Mouse (Mus musculus): Measurements from ENCODE around the gene Adcy7.

Gene Adcy7

DNA sequence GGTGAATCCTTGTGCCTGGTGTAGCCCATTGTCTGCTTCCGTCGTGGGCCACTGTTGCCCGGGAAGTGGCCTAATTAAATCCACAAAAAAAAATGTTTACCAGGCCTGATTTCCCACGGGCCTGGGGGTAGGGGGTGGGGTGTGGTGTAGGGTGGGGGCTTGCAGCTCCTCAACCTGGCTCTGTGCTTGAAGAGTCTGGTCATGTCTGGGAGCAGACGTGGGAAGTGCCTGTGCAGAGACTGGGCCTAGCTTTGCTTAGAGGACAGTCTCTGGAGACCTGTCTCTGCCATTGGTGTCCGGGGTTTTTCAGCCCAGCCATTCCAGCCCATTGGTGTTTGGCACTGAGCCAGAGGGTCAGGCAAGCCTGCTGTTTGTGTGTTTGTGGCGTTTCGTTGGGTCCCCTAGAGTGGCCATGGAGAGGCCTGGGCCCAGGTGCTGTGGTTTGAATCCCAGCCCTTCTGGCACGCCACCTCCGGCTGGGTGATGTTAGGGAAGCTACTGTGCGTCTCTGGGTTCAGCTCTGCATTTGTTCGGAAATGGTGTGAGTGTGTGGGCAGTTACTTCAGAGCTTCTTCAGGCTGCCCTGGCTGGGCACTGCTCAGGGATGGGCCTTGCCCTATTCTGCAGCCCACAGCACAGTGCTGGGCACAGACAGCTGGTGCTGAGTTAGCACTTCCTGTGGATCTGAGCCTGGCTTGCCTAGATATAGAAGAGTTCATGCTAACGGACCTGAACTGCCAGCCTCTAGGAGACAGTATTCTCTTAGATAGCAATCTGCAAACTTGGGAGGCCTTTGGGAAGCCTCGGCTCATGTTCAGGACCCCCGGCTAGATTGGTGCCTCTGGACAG, 29.6 kb downstream of the Adcy7 start:
- DNase-seq: peak in 1 of 2 experiments; percentile 6

DNA sequence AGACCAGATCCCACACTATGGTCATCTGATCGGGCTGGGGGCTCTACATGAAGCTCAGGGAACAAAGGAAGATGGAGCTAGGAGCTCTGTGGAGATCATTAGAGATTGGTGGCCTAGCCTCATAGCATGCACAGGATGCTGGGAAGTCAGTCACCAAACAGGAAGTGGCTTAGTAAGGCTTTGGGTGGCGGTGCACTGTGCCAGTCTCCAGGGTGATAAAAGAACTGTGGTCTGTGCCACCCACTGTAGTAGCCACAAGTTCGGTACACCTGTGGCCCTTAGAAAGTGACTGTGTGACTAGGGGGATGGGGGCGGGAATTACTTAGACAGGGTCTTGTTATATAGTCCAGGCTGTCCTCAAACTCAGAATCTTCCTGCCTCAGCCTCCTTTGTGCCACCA, 33.6 kb downstream of the Adcy7 start:
- peak; percentile 46 to 64 for DNase-seq

DNA sequence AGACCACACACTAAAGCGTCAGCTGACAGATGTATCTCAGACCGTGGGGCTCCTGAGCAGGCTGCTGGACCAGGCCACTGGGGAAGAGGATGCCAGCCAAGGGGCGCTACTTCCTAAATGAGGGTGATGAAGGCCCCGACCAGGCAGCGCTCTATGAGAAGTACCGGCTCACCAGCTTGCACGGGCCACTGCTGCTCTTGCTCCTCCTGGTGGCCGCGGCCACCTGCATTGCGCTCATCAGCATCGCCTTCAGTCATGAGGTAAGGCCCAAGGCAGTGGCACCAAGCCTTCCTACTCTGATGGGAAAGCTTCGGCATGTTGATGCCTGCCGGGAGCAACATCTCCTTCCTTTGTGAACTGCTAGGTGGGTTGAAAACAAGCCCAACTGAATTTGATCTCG, 34.3 kb downstream of the Adcy7 start:
- DNase-seq: peak in 1 of 2 experiments; percentile 38

GRCm38 (mm10) chr8:88307736-88308135, 35.5 kb downstream of the Adcy7 start:
- DNase-seq: no peak

DNA sequence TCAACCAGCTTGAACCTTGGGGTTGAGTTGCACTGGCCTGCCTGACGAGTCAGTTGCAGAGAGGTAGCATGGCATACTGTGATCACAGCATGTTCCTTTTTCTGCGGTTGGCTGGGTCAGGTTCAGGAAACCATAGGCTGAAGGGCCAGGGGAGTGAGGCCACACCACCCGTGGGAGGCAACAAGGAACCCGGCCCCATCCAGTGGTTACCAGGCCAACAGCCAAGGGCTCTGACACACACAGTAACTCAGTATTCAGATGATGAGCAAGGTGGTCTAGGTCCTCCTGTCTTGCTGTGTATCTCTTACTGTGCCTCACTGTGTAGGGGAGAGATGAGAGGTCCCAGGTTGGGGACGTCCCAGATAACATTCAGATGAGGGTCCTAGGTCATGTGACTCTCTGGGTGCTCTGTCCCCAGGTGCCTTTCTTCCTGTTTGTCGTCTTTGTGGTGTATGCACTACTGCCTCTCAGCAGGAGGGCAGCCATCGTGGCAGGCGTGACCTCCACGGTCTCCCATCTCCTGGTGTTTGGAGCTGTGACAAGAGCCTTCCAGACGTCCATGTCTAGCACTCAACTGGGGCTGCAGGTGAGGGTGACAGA, 37.2 kb downstream of the Adcy7 start:
- DNase-seq: peak in 1 of 2 experiments; percentile 11

- DNase-seq: no peak
These were observed 37.7 kb downstream of the Adcy7 start for GRCm38 (mm10) chr8:88309881-88310280.

GRCm38 (mm10) chr8:88310286-88310685, 38.1 kb downstream of the Adcy7 start:
- DNase-seq: peak in 1 of 2 experiments; percentile 3

- no peak for DNase-seq
These were observed 40.8 kb downstream of the Adcy7 start for GRCm38 (mm10) chr8:88312966-88313365.

DNA sequence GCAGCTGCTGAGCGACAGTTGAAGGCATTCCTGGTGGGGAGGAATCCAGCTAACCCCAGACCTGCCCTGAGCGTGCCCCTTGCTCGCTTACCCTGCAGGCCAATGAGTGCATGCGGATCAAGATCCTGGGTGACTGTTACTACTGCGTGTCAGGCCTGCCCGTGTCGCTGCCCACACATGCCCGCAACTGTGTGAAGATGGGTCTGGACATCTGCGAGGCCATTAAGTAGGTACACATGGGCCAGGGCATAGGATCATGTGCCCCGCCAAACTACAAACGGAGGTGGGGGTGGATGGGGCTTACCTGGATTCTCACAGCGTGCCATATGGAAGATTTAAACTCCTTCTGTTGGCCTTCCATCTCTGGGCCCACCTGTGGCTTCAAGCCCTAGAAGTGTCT, 41.8 kb downstream of the Adcy7 start:
- no peak for DNase-seq

- DNase-seq: no peak
These were observed 43.1 kb downstream of the Adcy7 start for GRCm38 (mm10) chr8:88315302-88315701.

DNA sequence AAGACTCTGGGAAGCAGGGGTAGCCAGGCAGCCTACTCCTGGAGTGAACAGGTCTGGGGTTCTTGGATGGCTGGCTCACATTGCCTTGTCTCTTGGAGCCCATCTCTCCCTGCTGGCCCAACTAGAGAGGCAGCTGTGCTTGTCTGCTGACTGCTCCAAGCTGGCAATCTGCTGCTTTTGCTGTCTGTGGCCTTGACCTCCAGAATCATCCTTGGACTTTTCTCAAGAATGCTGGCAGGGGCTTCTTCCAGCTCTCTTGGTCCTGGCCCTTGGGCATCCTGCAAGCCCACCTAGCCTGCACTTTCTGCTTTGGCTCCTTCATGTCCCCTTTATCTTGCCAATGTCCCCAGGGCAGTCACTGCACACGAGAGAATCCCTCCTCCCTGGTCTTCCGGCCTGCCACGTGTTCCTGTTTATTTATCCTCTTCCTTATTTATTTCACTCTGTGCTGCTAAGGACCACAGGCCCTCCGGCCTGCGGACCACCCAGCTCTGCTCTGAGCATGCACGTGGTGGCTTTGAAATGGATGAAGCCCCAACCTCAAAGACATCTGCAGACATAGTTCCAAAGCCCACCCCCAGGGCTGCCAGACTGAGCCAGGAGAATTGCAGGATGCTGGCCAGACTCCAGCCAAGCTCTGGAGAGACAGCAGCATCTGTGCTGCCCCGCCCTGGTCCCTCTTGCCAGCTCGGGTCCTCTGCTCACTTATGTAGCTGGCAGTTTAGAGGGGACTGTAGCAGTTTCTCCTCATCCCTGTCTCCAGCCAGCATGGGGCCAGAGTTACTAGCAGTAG, 44.1 kb downstream of the Adcy7 start:
- no peak for DNase-seq

DNA sequence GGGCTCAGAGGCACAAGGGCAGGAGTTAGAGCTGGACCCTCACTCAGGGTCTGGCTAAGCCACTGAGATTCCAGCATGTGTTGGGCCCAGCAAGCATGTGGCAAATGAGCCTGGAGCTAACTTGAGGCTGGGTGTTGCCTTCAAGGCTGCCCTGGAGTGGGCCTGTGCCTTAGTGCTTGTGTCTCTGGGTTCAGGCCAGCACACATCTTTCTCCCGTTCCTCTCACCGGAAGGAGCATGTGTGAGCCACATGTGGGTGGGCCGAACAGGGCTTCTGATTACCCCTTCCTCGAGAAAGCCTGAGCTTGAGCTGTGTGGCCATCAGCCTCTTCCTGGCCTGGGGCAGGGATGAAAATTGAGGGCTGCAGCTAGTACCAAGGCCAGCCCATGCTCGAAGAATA, 45.1 kb downstream of the Adcy7 start:
- DNase-seq: no peak

DNA sequence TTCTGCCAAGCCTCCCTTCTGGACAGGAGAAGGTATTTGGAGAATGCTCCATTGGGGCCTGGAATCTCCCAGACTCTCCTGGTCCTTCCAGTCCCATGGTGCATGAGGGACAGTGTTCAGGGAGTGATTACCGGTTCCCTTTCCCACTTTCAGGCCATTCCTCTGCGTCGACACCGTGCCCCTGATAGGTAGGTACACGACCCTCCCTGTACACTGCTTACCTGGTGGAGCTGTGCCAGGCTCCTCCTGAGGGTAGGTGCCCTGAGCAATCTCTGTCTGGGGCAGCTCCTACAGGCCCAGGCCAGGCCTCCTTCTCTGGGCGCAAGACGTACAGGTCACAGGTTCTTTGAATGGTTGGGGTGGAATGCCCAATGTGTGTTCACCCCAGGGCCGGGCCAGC, 45.9 kb downstream of the Adcy7 start:
- DNase-seq: no peak

DNA sequence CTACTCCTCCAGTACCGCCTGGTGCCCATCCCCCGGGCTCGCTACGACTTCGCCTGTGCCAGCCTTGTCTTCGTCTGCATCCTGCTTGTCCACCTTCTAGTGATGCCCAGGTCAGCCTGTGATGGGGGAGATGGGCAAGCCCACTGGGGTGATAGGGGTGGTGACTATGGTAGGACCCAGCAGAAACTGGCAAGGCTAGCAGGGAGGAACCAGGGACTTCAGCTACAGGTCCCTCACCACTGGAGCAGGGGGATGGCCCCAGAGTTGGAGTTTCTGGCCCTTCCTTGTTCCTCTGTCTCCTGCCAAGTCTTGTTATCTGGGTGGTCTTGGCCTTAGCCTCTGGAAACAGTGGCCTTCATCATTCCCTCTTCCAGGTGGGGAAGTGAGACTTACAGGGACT, 47.9 kb downstream of the Adcy7 start:
- no peak for DNase-seq

GRCm38 (mm10) chr8:88321387-88321786, 49.2 kb downstream of the Adcy7 start:
- no peak for DNase-seq

DNA sequence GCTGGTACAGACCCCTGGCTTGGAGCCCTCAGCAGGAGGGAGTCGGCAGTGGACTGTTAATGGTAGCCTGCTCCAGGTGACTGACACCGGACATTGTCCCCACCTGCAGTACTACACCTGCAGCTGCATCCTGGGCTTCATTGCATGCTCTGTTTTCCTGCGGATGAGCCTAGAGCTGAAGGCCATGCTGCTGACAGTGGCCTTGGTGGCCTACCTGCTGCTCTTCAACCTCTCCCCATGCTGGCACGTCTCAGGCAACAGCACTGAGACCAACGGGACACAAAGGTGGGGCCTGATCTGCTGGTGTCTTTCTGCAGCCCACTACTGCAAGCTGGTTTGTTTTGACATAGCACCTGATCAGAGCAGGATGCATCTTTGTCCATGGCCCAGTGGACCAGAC, 51.3 kb downstream of the Adcy7 start:
- DNase-seq: no peak

GRCm38 (mm10) chr8:88324760-88325159, 52.6 kb downstream of the Adcy7 start:
- DNase-seq: no peak

DNA sequence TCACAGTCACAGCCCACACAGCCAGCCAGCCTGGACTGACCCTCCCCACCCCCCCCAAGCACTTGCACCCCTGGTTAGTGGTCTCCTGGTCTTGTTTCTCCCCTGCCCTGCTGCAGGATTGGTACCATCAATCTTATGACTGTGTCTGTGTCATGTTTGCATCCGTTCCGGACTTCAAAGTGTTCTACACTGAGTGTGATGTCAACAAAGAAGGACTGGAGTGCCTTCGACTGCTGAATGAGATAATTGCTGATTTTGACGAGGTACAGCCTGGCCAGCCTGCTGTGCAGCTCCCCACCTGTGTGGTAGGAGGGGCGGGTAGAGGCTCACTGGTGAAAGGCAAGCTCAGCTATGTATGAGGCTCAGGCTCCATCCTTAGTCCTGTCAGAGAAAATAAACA, 53.0 kb downstream of the Adcy7 start:
- DNase-seq: no peak

DNA sequence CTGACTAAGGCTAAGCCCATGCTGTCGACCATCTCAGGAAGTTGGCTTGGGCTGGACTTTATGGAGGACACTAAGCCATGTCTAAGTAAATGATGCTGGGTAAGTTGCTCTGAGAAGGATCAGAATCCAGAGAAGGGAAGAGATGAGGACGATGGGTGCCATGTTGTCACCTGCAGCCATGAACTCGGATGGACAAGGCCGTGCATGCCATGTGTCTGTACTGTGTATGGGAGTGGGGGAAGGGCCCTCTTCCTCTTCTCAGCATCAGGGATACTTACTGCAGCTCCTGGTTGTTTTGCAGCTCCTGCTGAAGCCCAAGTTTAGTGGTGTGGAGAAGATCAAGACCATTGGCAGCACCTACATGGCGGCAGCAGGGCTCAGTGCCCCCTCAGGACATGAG, 53.6 kb downstream of the Adcy7 start:
- DNase-seq: no peak

- DNase-seq: no peak
These were observed 54.1 kb downstream of the Adcy7 start for GRCm38 (mm10) chr8:88326328-88326727.

- DNase-seq: no peak
These were observed 56.5 kb downstream of the Adcy7 start for GRCm38 (mm10) chr8:88328689-88329088.

DNA sequence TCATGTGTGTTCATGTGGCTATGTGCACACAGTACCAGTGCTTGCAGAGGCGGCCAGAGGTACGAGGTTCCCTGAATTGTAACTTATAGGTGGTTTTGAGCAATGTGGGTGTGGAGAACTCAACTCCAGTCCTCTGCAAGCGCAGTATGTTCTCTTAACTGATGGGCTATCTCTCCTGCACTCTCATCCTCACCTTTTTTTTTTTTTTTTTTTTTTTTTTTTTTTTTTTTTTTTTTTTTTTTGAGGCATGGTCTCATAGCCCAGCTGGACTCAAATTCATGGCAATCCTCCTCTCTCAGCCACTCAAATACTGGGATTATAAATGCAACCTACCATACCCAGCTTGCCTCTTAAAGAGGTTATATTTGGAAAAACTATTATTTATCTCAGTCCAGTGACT, 58.6 kb downstream of the Adcy7 start:
- no peak for DNase-seq

DNA sequence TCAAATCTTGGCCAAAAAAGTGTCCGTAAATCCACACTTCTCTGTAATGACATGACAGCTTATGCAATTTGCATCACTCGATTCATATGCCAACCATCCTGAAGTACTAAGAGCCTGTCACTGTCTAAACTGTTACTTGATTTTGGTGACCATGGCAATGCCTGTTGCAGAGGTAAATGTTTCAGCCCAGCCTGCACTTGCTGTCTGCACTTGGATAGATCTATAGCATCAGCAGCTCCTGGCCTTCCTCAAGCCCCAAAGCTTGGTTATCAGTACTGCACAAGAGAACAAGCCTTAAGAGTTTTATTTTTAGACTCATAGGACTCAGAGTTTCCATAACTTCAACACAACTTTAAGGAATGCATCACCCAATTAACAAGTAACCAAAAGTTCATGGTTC, 62.2 kb downstream of the Adcy7 start:
- no peak for DNase-seq

DNA sequence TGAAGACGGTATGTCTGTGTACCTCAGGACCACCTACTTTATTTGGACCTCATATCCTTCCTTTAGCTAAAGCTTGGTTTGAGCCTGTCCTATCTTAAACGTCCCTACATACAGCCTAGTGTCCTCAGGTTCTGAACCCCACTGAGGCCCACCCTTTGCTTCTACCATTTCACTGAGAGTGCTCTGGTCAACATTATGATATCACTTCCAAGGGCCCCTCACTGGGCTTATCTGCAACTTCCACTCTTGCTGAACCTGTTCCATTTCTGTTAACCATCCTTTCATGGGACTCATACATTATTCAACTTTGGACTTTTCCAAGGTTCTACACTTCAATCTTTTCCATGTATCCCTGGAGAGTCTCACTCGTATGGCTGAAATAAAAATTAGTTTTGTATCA, 62.8 kb downstream of the Adcy7 start:
- no peak for DNase-seq

Data from thymus, postnatal 36 days (tissue).